Mouse (Mus musculus): ENCODE data around the gene Nup188. TPM values are rescaled to one million over a fixed set of nuclear protein-coding genes. Genes with fewer than 3 reads are reported as not detected.

The Nup188 gene
- polyA plus RNA-seq, 1 experiment: 53.0 TPM

DNA sequence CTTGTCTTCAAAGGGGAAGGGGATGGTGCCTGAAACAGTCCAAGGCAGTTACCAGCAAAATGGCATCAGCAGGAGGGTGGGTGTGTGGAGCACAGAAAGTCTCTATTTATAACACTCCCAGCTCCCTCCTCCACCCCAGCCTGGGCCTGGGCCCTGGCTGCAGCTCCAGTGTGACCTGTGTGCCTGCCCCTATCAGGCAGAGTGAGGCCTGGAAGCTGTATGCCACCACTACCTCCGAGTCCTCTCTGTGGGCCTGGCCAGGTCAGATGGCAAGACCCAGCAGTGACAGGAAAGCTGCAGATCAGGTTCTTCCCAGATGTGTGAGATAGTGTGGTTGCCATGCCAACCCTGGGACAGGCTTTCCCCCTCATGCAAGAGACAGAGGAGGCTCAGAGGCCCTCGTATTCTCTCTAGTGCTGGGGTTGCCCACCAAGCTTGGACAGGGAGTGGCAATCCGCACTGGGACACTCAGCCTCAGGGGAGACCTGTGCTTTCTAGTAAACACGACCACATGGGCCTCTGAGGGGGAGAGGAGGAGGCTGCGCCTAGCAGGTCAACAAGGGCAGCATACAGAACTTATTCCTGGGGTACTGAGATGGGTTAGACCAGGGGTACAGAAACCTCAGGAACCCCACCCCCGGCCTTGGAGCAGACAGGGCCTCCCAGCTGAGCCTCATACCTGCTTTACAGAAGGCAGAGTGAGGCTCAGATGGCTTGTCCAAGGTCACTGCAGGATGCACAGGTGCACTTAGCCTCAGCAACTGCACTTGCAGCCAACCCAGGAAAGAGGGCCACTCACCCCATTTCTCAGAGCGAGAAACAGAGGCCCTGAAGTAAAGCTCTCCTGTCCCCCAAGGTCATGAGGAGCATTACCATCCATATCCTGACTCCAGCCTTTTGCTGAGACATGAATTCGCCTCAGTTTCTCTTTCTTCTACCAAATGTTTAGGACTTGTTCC, 71.6 kb downstream of the Nup188 start:
- Histone ChIP-seq H3K4me1 (ENCODE audit: control insufficient read depth, insufficient read depth, low read length) (peaks cover 13% of the 10 kb centered on the region; the same call in 1 of the 2 replicates), H3K4me3 (ENCODE audit: insufficient read depth, low read length) (peak overlapping the region; percentile 85), H3K27ac (ENCODE audit: insufficient read depth, low read length) (no peak overlapping the region)
- no peak for TF ChIP-seq POLR2A (IDR thresholded peaks at IDR 0.05; ENCODE audit: low read depth, low read length)
- no peak for TF ChIP-seq CTCF (IDR thresholded peaks at IDR 0.05; ENCODE audit: borderline replicate concordance, insufficient read depth, low read length)

DNA sequence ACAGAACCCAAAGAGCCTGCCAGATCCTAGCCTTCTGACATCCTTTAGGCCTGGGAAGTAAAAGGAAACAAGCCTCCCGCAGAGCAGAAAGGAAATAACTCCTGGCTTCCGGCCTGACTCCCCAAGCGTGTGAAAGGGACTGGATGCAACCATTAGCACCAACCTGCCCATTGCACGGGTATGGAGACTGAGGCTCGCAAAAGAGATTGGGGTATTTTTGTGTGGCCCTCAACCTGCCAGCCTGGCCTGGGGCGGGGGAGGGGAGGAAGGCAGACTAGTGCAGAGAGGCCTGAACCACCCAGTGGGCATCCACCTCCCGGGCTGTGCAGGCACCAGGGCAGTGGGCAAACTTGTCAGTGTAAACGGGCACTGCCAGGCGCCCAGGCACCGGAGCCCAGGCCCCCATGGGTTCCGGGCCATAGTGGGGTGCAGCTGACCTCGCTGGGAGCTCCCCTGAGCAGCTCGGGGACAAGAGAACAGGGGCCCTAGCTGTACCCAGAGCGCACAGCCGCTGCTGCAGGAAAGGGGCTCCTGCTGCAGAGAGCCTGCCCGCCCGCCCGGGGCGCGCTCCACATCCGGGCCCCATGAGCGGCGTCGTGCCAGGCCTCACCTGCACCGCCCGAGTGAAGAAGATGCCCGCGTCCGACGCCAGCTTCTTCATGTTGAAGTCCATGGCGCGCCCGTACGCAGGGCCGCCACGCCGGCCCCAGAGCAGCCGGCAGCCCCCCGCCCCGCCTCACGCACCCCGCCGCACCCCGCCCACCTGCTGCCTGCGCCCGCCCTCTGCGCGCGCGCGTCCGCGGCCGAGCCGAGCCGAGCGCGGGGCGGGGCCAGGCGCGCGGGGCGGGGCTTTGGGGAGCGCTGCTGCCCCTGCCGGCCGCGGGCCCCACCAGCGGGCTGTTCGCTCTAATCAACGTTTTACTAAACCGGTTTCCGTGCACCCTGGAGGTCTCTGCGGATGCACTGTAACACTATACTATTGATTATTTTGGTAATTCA, 72.6 kb downstream of the Nup188 start, which contains the start of gene Sh3glb2:
Gene Sh3glb2, minus strand, starts transcription at position 805 of the 999 bp plus-strand sequence.
- Histone ChIP-seq H3K4me1 (ENCODE audit: control insufficient read depth, insufficient read depth, low read length) (peaks cover 13% of the 10 kb centered on the region; the same call in 1 of the 2 replicates), H3K27ac (ENCODE audit: insufficient read depth, low read length) (no peak within 1 kb of the TSS), H3K4me3 (ENCODE audit: insufficient read depth, low read length) (peak within 1 kb of the TSS; percentile 85)
- TF ChIP-seq CTCF (IDR thresholded peaks at IDR 0.05; ENCODE audit: borderline replicate concordance, insufficient read depth, low read length) (no peak), POLR2A (IDR thresholded peaks at IDR 0.05; ENCODE audit: low read depth, low read length) (peak; percentile 62)

DNA sequence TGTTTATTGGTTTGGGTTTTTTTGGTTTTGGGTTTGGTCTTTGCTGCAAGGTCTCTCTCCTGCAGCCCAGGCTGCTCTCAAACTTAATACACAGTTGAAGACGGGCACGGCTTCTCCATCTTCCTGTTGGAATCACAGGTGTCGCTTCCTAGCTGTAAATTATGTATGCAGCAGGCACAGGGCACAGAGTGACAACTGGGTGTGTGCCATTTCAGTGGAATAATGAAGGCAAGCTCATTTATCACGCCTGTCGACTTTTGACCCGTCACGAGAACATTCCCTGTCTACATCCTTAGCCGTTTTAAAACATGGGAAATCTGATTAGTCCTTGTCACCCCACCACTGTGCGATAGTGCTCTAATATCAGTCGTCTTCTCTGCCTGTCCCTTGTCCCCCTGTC, 74.4 kb downstream of the Nup188 start:
- peaks cover 15% of the 10 kb centered on the region; the same call in 1 of the 2 replicates for H3K4me1 ChIP-seq (ENCODE audit: control insufficient read depth, insufficient read depth, low read length)
- H3K4me3 ChIP-seq (ENCODE audit: insufficient read depth, low read length): no peak overlapping the region
- no peak overlapping the region for H3K27ac ChIP-seq (ENCODE audit: insufficient read depth, low read length)
- TF ChIP-seq CTCF (IDR thresholded peaks at IDR 0.05; ENCODE audit: borderline replicate concordance, insufficient read depth, low read length): no peak

DNA sequence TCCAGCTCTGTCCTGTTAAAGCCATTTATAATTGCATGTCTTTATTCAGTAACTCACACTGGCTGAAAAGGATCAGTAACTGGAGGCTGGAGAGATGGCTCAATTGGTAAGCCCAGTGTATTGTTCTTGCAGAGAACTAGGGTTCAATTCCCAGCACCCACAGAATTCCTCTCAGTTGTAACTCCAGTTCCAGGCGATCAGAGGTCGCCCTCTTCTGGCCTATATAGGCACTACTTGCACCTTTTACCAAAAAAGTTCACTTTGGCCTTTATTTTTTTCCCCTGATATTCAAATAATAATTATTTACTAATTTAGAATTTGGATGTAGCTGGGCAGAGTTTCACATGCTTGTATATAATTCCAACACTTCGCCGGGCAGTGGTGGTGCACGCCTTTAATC, 76.7 kb downstream of the Nup188 start:
- TF ChIP-seq POLR2A (IDR thresholded peaks at IDR 0.05; ENCODE audit: low read depth, low read length): no peak
- TF ChIP-seq CTCF (IDR thresholded peaks at IDR 0.05; ENCODE audit: borderline replicate concordance, insufficient read depth, low read length): no peak
- Histone ChIP-seq H3K4me1 (ENCODE audit: control insufficient read depth, insufficient read depth, low read length) (peaks cover 6% of the 10 kb centered on the region; the same call in 1 of the 2 replicates), H3K4me3 (ENCODE audit: insufficient read depth, low read length) (no peak overlapping the region), H3K27ac (ENCODE audit: insufficient read depth, low read length) (no peak overlapping the region)

DNA sequence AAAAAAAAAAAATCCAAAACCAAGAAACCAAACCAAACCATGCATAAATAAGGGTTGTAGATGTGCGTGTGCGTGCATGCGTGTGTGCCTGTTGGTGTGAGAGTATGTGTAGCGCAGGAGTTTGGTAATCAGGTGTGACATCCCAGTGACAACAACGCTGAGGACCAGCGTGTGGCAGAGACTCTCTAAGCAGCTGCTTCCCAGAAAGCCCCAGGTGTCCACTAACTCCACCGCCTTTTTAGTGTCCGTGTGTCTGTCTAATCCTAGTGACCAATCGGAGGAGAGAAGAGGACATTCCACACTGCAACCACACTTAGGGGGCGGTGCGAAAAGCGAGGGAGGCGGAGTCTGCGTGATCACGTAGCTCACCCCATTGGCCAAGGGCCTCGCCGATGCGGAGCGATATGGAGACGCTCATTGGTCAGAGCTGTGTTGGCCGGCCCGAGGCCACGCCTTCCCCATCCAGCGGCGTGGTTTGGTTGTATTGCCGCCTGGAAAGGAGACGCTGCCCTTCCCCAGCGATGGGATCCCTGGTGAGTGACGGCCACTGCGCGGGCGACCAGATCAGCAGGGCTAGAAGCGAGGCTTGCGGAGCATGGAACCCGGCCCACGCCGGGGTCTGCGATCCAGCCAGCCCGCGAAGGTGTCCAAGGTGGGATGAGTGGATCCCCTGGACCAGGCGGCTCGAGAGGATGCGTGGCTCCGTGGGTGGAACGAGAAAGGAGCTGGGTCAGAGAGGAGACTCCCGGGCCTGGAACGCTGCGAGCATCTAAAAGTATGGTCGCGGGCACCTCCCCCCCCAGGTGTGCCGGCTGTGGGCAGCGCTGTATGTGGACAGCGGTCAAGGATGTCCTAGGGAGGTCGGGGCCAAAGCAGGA, 77.8 kb downstream of the Nup188 start, which contains the start of gene Miga2:
Gene Miga2, plus strand, starts transcription at position 461 of the 878 bp plus-strand sequence.
- Histone ChIP-seq H3K4me1 (ENCODE audit: control insufficient read depth, insufficient read depth, low read length) (0 out of 2 replicates have a peak, but pooled peaks cover 3% of the 10 kb centered on the region), H3K4me3 (ENCODE audit: insufficient read depth, low read length) (peak within 1 kb of the TSS; percentile 72), H3K27ac (ENCODE audit: insufficient read depth, low read length) (no peak within 1 kb of the TSS)
- TF ChIP-seq CTCF (IDR thresholded peaks at IDR 0.05; ENCODE audit: borderline replicate concordance, insufficient read depth, low read length) (no peak), POLR2A (IDR thresholded peaks at IDR 0.05; ENCODE audit: low read depth, low read length) (peak; percentile 90)

DNA sequence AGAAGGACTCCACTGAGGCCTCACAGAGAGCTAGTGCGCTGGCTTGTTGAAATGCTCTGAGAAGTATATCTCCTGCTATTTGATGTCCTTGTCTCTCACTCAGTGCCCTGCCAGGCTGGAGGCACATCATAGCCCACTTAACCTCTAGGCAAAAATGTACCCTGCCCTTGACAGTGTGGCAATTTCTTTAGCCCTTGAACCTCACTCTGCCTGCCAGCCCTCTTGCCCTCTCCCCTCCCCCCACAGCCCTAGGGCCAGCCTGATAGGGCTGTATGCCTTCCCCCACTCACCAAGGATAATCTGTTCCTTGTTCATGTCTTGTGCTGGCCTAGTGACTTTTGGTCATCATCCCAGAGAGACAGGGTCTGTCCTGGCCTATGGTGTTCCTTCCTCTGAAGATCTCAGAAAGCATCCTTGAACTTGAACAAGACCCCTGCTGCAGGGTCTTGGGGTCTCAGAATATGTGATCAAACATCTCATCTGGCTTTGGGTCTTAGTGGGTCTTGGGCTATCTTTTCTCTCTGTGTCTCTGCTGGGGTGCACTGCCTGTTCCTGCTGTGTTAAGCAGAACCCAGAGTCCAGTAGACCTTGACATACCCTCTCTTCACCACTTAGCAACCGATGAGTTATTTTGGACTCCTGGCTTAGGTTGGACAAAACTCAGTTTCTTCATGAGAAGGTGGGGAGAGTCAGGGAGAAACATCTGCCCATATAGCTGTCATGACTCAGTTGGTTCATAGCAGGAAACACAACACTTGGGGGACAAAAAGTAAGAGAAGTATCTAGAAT, 79.3 kb downstream of the Nup188 start:
- Histone ChIP-seq H3K27ac (ENCODE audit: insufficient read depth, low read length) (no peak overlapping the region), H3K4me1 (ENCODE audit: control insufficient read depth, insufficient read depth, low read length) (0 out of 2 replicates have a peak, but pooled peaks cover 3% of the 10 kb centered on the region), H3K4me3 (ENCODE audit: insufficient read depth, low read length) (peak overlapping the region; percentile 72)
- TF ChIP-seq CTCF (IDR thresholded peaks at IDR 0.05; ENCODE audit: borderline replicate concordance, insufficient read depth, low read length): no peak
- TF ChIP-seq POLR2A (IDR thresholded peaks at IDR 0.05; ENCODE audit: low read depth, low read length): no peak

DNA sequence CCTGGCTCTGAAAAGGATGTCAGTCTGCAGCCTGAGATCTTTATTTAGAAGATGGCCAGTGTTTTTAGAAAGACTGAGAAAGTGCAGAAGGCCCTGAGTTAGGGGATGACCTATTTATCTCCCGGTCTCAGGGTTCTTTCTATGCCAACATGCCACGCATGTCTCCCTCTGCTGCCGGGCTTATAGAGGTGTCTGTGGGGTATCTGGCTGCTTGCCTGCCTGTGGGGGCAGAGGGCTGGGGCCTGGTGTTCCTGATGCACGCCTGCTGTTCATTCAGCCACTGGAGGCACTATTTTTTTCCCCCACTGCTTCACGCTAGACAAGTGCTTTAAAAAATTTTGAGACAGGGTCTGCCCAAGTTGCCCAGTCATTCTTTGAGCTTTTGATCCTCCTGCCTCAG, 80.0 kb downstream of the Nup188 start:
- no peak overlapping the region for H3K27ac ChIP-seq (ENCODE audit: insufficient read depth, low read length)
- TF ChIP-seq POLR2A (IDR thresholded peaks at IDR 0.05; ENCODE audit: low read depth, low read length) (no peak), CTCF (IDR thresholded peaks at IDR 0.05; ENCODE audit: borderline replicate concordance, insufficient read depth, low read length) (no peak)
- no peak overlapping the region for H3K4me3 ChIP-seq (ENCODE audit: insufficient read depth, low read length)
- 0 out of 2 replicates have a peak, but pooled peaks cover 3% of the 10 kb centered on the region for H3K4me1 ChIP-seq (ENCODE audit: control insufficient read depth, insufficient read depth, low read length)

DNA sequence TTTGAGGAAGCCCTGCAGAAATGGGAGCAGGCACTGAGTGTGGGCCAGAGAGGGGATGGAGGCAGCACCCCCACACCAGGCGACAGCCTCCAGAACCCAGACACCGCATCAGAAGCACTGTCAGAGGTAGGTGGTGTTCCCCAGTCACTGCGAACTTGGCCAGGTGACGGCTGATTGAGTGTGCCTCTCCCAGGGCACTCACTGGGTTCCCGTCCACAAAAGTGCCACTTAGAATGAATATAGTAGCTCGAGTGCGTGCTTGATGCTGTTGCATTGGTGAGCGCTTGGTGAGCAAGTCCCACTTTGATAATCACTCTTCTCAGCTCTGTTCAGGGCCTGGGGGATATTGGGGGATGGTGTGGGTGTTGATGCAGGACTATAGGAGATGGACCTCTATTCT, 85.3 kb downstream of the Nup188 start:
- Histone ChIP-seq H3K4me1 (ENCODE audit: control insufficient read depth, insufficient read depth, low read length) (no peaks in the 10 kb centered on the region), H3K27ac (ENCODE audit: insufficient read depth, low read length) (no peak overlapping the region), H3K4me3 (ENCODE audit: insufficient read depth, low read length) (no peak overlapping the region)
- TF ChIP-seq POLR2A (IDR thresholded peaks at IDR 0.05; ENCODE audit: low read depth, low read length) (no peak), CTCF (IDR thresholded peaks at IDR 0.05; ENCODE audit: borderline replicate concordance, insufficient read depth, low read length) (no peak)

Measured in embryonic fibroblast, embryonic 13.5 days (primary cell).